Mouse (Mus musculus) ES-Bruce4 (cell line): Measurements from ENCODE around the gene Lmtk2.

ENCODE experiments used
- CTCF ChIP-seq: IDR thresholded peaks from one replicate; pipeline ENCODE4 v1.8.1; 2011; ENCODE audit warnings: low read depth, low read length
- POLR2A ChIP-seq: IDR thresholded peaks from one replicate; pipeline ENCODE4 v1.8.1; 2011; ENCODE audit warnings: low read length; ENCODE audit not compliant: insufficient read depth

DNA sequence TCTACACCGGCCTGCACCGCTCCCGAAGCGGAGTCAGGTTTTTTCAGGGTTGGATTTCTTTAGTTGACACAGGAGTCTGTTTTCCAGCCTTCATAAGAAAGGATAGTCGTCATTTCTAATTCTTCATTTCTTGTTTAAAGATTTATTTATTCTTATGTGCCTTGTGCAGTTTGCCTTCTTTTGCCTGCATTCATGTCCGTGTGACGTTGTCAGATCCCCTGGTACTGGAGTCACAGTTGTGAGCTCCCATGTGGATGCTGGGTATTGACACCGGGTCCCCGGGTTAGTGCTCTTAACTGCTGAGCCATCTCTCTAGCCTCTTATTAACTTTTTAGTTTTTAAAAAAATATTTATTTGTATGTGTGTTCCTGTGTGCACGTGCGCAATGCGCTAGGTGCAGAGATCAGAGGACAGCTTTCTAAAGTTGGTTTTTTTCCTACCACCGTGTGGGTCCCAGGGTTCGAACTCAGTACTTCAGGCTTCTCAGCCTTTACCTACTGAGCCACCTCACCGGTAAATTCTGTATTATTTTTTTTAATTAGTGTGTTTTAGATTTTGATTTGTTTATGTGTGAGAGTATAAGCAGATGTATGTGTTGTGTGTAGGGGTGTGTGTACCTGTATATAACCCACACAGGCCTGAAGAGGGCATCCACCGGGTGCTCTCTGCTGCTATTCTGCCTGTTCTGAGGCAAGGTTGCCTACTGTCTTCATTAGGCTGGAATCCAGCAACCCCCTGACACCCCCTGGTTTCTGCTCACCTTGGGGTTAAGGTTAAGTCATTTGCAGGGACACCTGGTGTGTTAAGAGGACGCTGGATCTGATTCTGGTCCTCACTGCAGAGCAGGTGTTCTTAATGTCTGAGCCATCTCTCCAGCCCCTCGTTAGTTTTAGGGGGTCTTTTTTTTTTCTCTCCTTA, 123.9 kb downstream of the Lmtk2 start:
- no peak for TF ChIP-seq CTCF
- TF ChIP-seq POLR2A = no peak
